Mouse (Mus musculus) forebrain, embryonic 16.5 days (tissue): ENCODE data around the gene Rccd1. TPM values are rescaled to one million over a fixed set of nuclear protein-coding genes. Genes with fewer than 3 reads are reported as not detected.
"Not testable (repeated sequence)": the region's sequence is repeated elsewhere in the genome, so short reads cannot be mapped to it uniquely, and the experiment has no call there.

ENCODE experiments used
- ATAC-seq: fragments of 200-750 bp; cut with Nextera tagmentation; 2 replicates; pipeline ENCODE4 v1.8.0; 2017; ENCODE audit warnings: mild to moderate bottlenecking, moderate library complexity
- H3K27ac ChIP-seq: fragments of 300-500 bp; sonication (generic); 2 replicates; pipeline ENCODE4 v1.5.1; 2014; ENCODE audit warnings: low read length, control low read depth
- H3K27me3 ChIP-seq: fragments of 300-500 bp; sonication (generic); replicated peaks from 2 replicates; pipeline ENCODE4 v1.6.1; 2014; ENCODE audit warnings: low read length; ENCODE audit not compliant: control insufficient read depth, insufficient read depth
- H3K36me3 ChIP-seq: fragments of 300-500 bp; sonication (generic); 2 replicates; pipeline ENCODE4 v1.6.1; 2014; ENCODE audit not compliant: control insufficient read depth, insufficient read depth
- H3K4me1 ChIP-seq: fragments of 300-500 bp; sonication (generic); replicated peaks from 2 replicates; pipeline ENCODE4 v1.6.1; 2014; ENCODE audit warnings: low read length; ENCODE audit not compliant: control insufficient read depth, insufficient read depth
- H3K4me2 ChIP-seq: fragments of 300-500 bp; sonication (generic); 2 replicates; pipeline ENCODE4 v1.6.1; 2014; ENCODE audit warnings: mild to moderate bottlenecking, low read length, control low read depth
- H3K4me3 ChIP-seq: fragments of 300-500 bp; sonication (generic); replicated peaks from 2 replicates; pipeline ENCODE4 v1.5.1; 2014; ENCODE audit warnings: mild to moderate bottlenecking, low read length, control low read depth
- H3K9ac ChIP-seq: fragments of 300-500 bp; sonication (generic); replicated peaks from 2 replicates; pipeline ENCODE4 v1.6.1; 2014; ENCODE audit warnings: low read depth, low read length, control low read depth
- H3K9me3 ChIP-seq: fragments of 300-500 bp; sonication (generic); 2 replicates; pipeline ENCODE4 v1.6.1; 2016; ENCODE audit warnings: low read length; ENCODE audit not compliant: control insufficient read depth
- WGBS: fragments of 180-500 bp; shearing (Covaris S2); extraction: QIAGEN DNeasy Blood & Tissue Kit; methylation state at CpG from one replicate; pipeline ENCODE4 v1.1.7; 2014; 5-methylcytosine and 5-hydroxymethylcytosine counted together
- polyA plus RNA-seq: library from polyadenylated mRNA; unstranded; fragments of >200 nt; fragmentation: Nextera tagmentation; extraction: Ambion mirVana; gene quantifications from 2 replicates; pipeline ENCODE4 v1.2.1, GENCODE M21; 2015

Gene Rccd1
- polyA plus RNA-seq, 1 experiment from 2014 or later = 17.2 TPM

- peaks cover 18% of the 10 kb centered on the region for H3K36me3 ChIP-seq
- H3K27ac ChIP-seq = peak overlapping the region; percentile 90
- ATAC-seq = peak; percentile 98
- peak overlapping the region; percentile 75 for H3K4me3 ChIP-seq
- H3K4me1 ChIP-seq = peaks cover 44% of the 10 kb centered on the region
- H3K9ac ChIP-seq = peak overlapping the region; percentile 74
- no peaks in the 10 kb centered on the region for H3K9me3 ChIP-seq
- peak overlapping the region; percentile 95 for H3K4me2 ChIP-seq
- 0% methylated on average over 45 of the region's 45 CpGs for WGBS
- no peaks in the 10 kb centered on the region for H3K27me3 ChIP-seq
Observed at GRCm38 (mm10) chr7:80339793-80340628, 15.8 kb upstream of the Rccd1 start.

DNA sequence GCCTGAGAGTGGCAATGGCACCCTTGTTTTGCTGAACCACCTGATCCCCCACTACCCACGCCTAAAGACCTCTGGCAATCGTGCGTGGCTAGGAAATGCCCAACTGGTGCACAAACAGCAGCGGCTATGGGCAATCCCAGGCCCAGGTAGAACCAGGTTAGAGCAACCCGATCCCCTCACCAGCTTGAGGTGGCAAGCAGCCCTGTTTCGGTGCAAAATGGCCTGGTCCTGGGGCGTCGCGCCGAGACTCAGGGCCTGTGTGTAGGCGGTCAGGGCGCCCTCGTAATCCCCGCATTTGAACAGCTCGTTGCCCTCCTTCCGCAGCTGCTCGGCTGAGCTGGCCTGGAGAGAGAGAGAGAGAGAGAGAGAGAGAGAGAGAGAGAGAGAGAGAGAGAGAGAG, 15.1 kb upstream of the Rccd1 start:
- Histone ChIP-seq H3K4me2 (peak overlapping the region; percentile 95), H3K27me3 (no peaks in the 10 kb centered on the region), H3K9ac (peak overlapping the region; percentile 81), H3K9me3 (no peaks in the 10 kb centered on the region), H3K36me3 (peaks cover 24% of the 10 kb centered on the region), H3K4me1 (peaks cover 44% of the 10 kb centered on the region), H3K27ac (peak overlapping the region; percentile 67), H3K4me3 (peak overlapping the region; percentile 75)
- no peak for ATAC-seq
- 4% methylated on average over 17 of the region's 17 CpGs for WGBS

- Histone ChIP-seq H3K27ac (no peak overlapping the region), H3K27me3 (no peaks in the 10 kb centered on the region), H3K4me3 (no peak overlapping the region), H3K9ac (no peak overlapping the region), H3K4me1 (peaks cover 32% of the 10 kb centered on the region), H3K4me2 (no peak overlapping the region), H3K9me3 (no peaks in the 10 kb centered on the region), H3K36me3 (peaks cover 35% of the 10 kb centered on the region)
- ATAC-seq = no peak
- WGBS = 87% methylated on average over 3 of the region's 3 CpGs
Observed at GRCm38 (mm10) chr7:80336932-80337331, 12.7 kb upstream of the Rccd1 start.

- H3K4me3 ChIP-seq = no peak overlapping the region
- peaks cover 52% of the 10 kb centered on the region for H3K36me3 ChIP-seq
- no peaks in the 10 kb centered on the region for H3K9me3 ChIP-seq
- peaks cover 21% of the 10 kb centered on the region for H3K4me1 ChIP-seq
- ATAC-seq = no peak
- no peak overlapping the region for H3K9ac ChIP-seq
- no peak overlapping the region for H3K4me2 ChIP-seq
- WGBS = 94% methylated on average over 4 of the region's 4 CpGs
- H3K27me3 ChIP-seq = no peaks in the 10 kb centered on the region
- H3K27ac ChIP-seq = no peak overlapping the region
Observed at GRCm38 (mm10) chr7:80334848-80335247, 10.6 kb upstream of the Rccd1 start.

DNA sequence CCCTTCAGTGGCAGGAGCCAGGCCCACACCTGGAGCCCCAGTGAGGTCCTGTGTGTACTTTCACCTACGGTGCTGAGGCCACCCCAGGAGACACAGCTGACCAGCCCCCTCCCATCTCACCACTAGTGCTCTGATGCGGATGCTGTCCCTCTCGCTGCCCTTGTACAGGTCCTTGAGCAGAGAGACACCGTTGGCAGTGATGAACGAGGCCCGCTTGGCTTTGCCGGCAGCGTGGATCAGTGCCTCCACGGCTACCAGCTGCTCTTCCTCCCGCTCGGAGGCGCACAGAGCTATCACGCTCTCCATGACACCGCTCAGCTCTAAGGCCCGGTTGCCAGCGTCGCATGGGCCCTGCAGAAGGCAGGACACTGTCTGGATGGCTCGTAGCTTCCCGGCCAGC, 7.2 kb upstream of the Rccd1 start:
- Histone ChIP-seq H3K9me3 (no peaks in the 10 kb centered on the region), H3K36me3 (peaks cover 67% of the 10 kb centered on the region), H3K4me1 (no peaks in the 10 kb centered on the region), H3K4me3 (no peak overlapping the region), H3K27me3 (no peaks in the 10 kb centered on the region), H3K4me2 (no peak overlapping the region), H3K9ac (no peak overlapping the region), H3K27ac (no peak overlapping the region)
- WGBS = 95% methylated on average over 19 of the region's 19 CpGs
- ATAC-seq = no peak

- Histone ChIP-seq H3K4me1 (no peaks in the 10 kb centered on the region), H3K4me2 (no peak overlapping the region), H3K9ac (no peak overlapping the region), H3K9me3 (no peaks in the 10 kb centered on the region), H3K36me3 (peaks cover 70% of the 10 kb centered on the region), H3K4me3 (no peak overlapping the region), H3K27me3 (no peaks in the 10 kb centered on the region), H3K27ac (no peak overlapping the region)
- 91% methylated on average over 8 of the region's 8 CpGs for WGBS
- ATAC-seq = no peak
Observed at GRCm38 (mm10) chr7:80330278-80330677, 6.0 kb upstream of the Rccd1 start.

DNA sequence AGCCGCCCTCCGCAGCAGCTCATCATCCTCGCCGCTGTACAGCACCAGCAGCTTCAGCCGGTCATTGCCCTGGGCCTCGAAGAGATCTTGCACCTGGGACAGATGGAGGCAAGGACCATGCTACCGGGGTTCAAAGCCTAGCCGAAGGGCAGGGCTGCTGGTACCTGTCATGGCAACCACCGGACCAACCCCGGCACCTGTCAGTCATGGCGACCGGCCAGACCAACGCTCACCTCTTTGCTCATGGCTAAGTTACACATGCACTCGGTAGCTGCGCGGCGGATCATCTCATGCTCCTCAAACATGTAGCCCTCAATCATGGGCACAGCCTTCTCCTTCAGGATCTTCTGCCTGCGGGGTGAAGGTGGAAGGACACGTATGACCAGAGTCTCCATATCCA, 1.8 kb upstream of the Rccd1 start:
- Histone ChIP-seq H3K9me3 (no peaks in the 10 kb centered on the region), H3K4me1 (peaks cover 18% of the 10 kb centered on the region), H3K4me2 (no peak overlapping the region), H3K9ac (no peak overlapping the region), H3K36me3 (peaks cover 45% of the 10 kb centered on the region), H3K4me3 (no peak overlapping the region), H3K27ac (no peak overlapping the region), H3K27me3 (no peaks in the 10 kb centered on the region)
- 97% methylated on average over 19 of the region's 19 CpGs for WGBS
- no peak for ATAC-seq

DNA sequence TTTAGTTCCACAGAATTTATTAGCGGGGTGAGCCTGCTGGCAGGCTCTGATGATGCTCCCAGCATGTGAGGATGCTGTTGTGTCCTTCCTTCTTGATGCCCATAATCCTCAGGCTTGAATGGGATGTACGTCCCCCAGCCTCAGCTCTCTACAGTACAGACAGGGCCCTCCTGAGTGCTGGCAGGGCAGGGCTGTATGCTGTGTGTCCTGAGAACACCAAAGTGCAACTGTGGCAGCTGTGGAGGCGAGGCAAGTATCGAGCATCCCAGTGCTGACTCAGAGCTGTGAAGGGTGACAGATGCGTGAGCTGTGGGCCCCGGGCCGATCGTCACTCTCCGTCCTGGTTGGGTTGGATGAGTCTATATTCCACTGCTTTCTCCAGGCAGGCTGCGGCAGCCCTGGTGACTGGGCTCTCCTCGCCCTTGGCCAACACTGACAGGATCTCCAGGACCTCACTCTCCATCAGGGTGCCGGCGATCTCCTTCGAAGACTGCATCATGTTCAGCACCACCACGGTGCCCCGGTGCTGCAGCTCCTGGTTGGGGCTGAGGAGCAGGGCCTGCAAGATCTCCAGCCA, 1.1 kb upstream of the Rccd1 start:
- H3K27me3 ChIP-seq = no peaks in the 10 kb centered on the region
- peaks cover 18% of the 10 kb centered on the region for H3K4me1 ChIP-seq
- WGBS = 94% methylated on average over 16 of the region's 16 CpGs
- H3K4me3 ChIP-seq = no peak overlapping the region
- no peak overlapping the region for H3K4me2 ChIP-seq
- peaks cover 38% of the 10 kb centered on the region for H3K36me3 ChIP-seq
- no peak overlapping the region; the same call in 1 of the 2 replicates for H3K27ac ChIP-seq
- H3K9me3 ChIP-seq = no peaks in the 10 kb centered on the region
- H3K9ac ChIP-seq = no peak overlapping the region
- no peak for ATAC-seq

DNA sequence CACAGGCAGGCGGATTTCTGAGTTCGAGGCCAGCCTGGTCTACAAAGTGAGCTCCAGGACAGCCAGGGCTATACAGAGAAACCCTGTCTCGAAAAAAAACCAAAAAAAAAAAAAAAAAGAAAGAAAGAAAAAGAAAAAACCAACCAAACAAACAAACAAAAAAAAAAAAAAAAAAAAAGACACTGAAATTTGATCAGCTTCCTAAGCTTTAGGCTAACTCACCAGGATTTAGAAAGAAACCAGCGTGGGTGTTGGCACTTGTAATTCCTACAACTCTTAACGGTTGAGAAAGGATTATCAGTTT, 514 bp upstream of the Rccd1 start:
- Histone ChIP-seq H3K27ac (peak overlapping the region; percentile 96), H3K36me3 (peaks cover 36% of the 10 kb centered on the region), H3K4me1 (peaks cover 18% of the 10 kb centered on the region), H3K4me2 (peak overlapping the region; percentile 60)
- not testable (repeated sequence) for ATAC-seq, H3K27me3 ChIP-seq, H3K9me3 ChIP-seq, H3K4me3 ChIP-seq, H3K9ac ChIP-seq
- WGBS = 34% methylated on average over 5 of the region's 5 CpGs
